Mouse (Mus musculus) stomach, embryonic 16.5 days (tissue): ENCODE results near the gene Fgd6. TPM values are rescaled to one million over a fixed set of nuclear protein-coding genes. Genes with fewer than 3 reads are reported as not detected.

Source experiments
- ATAC-seq: fragments of 200-750 bp; cut with Nextera tagmentation; 2 replicates; pipeline ENCODE4 v1.8.0; 2017; ENCODE audit warnings: moderate number of reproducible peaks, moderate TSS enrichment; ENCODE audit not compliant: insufficient read depth, low FRiP score
- H3K27ac ChIP-seq: fragments of 300-500 bp; sonication (generic); 2 replicates; pipeline ENCODE4 v1.5.1; 2014; ENCODE audit warnings: low read length
- H3K27me3 ChIP-seq: fragments of 300-500 bp; sonication (generic); 2 replicates; pipeline ENCODE4 v1.6.1; 2014; ENCODE audit warnings: low read length, control low read depth, mixed read lengths; ENCODE audit not compliant: control insufficient read depth, insufficient read depth
- H3K36me3 ChIP-seq: fragments of 300-500 bp; sonication (generic); 2 replicates; pipeline ENCODE4 v1.6.1; 2014; ENCODE audit warnings: low read length; ENCODE audit not compliant: control insufficient read depth, insufficient read depth
- H3K4me1 ChIP-seq: fragments of 300-500 bp; sonication (generic); 2 replicates; pipeline ENCODE4 v1.6.1; 2014; ENCODE audit warnings: low read length, control low read depth, mixed read lengths; ENCODE audit not compliant: control insufficient read depth, insufficient read depth
- H3K4me2 ChIP-seq: fragments of 300-500 bp; sonication (generic); 2 replicates; pipeline ENCODE4 v1.6.1; 2014; ENCODE audit warnings: low read depth, low read length, mixed read lengths
- H3K4me3 ChIP-seq: fragments of 300-500 bp; sonication (generic); replicated peaks from 2 replicates; pipeline ENCODE4 v1.5.1; 2014; ENCODE audit warnings: mild to moderate bottlenecking, low read length
- H3K9ac ChIP-seq: fragments of 300-500 bp; sonication (generic); 2 replicates; pipeline ENCODE4 v1.6.1; 2014; ENCODE audit warnings: low read length
- H3K9me3 ChIP-seq: fragments of 300-500 bp; sonication (generic); replicated peaks from 2 replicates; pipeline ENCODE4 v1.6.1; 2016; ENCODE audit warnings: low read length, control low read depth; ENCODE audit not compliant: control insufficient read depth
- WGBS: fragments of 180-500 bp; shearing (Covaris S2); extraction: QIAGEN DNeasy Blood & Tissue Kit; methylation state at CpG from one replicate; pipeline ENCODE4 v1.1.7; 2014; 5-methylcytosine and 5-hydroxymethylcytosine counted together
- polyA plus RNA-seq: library from polyadenylated mRNA; unstranded; fragments of >200 nt; fragmentation: Nextera tagmentation; extraction: Ambion mirVana; gene quantifications from 2 replicates; pipeline ENCODE4 v1.2.1, GENCODE M21; 2015

Fgd6 gene
- polyA plus RNA-seq, 1 experiment from 2014 or later, result 3.7 TPM

DNA sequence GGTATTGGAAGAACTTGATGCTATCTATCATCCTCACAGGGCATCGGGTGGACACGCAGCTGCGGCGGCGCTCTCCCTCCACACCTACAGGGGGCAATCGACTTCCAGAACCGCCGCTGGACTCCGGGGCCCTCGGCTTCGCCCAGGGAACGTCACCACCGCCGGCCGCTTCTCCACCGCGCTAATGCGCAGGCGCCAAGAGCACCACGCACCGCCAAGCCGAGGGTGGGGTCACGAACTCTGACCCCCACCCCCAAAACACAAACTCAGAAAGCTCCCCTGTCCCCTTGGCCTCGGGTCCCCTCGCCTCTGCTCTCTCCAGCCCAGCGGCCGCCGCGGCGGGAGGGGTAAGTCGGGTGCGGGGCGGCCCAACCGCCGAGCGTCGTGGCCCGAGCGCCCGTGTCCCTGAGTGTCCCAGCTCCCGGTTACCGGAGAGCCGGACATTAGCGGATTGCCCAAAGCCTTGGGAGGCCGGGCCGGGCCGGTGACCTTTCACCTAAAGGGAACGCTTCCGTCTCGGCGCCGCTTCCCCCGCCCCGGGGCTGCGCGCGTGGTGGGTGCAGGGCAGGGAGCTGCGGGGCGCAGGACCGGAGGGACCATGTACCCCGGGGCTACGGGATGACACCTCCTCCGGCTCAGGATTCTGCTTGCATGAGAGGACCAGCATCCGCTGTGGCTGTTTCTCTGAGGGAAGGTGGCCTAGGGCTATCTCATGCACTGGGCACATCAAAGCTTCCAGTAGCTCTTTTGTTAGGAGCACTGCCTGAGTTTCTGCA is 112.1 kb downstream of the Fgd6 start, which contains the start of gene Nr2c1:
Nr2c1 (plus strand) TSS at position 268 of the 776 bp plus-strand sequence.
- Histone ChIP-seq H3K27ac (peak within 1 kb of the TSS; percentile 97), H3K9ac (peak within 1 kb of the TSS; percentile 95), H3K4me3 (peak within 1 kb of the TSS; percentile 88), H3K4me1 (peaks cover 9% of the 10 kb centered on the region; the same call in 1 of the 2 replicates), H3K27me3 (no peaks in the 10 kb centered on the region), H3K36me3 (no peaks in the 10 kb centered on the region), H3K9me3 (no peaks in the 10 kb centered on the region), H3K4me2 (peak within 1 kb of the TSS; percentile 66)
- WGBS, result under 1% methylated on average over 64 of the region's 64 CpGs
- ATAC-seq, result peak; percentile 91

DNA sequence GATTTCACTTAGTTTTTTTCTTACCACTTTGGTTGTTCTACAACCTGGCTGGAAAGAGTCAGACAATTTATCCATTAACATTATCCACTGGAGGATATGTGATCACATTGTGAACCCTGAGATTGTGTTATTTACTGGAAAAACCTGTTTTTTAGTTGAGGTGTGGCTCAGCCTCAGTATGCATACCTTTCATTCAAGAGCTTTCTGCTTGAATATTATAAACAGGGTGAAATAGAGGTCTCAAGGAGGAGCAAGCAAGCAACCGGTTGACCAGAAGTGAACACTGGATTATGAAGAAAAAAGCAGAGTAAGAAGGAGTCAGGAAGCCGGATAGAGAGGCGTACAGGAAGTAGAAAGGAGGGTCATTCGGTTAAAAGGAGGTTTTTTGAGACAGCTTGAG is 115.7 kb downstream of the Fgd6 start:
- Histone ChIP-seq H3K27ac (peak overlapping the region; percentile 43; the same call in 1 of the 2 replicates), H3K9me3 (no peaks in the 10 kb centered on the region), H3K4me2 (peak overlapping the region; percentile 1; the same call in 1 of the 2 replicates), H3K4me3 (no peak overlapping the region), H3K36me3 (no peaks in the 10 kb centered on the region; the same call in 1 of the 2 replicates), H3K4me1 (peaks cover 9% of the 10 kb centered on the region; the same call in 1 of the 2 replicates), H3K27me3 (no peaks in the 10 kb centered on the region), H3K9ac (no peak overlapping the region)
- 58% methylated on average over 4 of the region's 4 CpGs for WGBS
- peak; percentile 31; the same call in 1 of the 2 replicates for ATAC-seq

DNA sequence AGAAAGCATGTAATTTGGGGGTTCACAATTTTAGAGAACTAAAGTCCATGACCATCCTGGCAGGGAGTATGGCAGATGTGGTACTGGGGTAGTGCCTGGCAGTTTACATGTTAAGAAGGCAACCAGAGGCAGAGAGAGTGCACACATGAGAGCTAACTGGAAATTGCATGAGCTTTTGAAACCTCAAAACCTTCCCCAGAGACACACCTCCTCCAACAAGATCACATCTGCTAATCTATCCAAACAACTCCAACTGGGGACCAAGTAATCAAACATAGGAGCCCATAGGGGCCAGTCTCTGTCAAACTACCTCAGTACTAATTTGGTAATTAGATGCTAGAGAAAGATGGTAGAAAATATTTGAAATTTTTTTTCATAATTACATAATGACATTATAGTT is 118.0 kb downstream of the Fgd6 start:
- Histone ChIP-seq H3K4me3 (no peak overlapping the region), H3K27ac (no peak overlapping the region), H3K4me1 (peaks cover 9% of the 10 kb centered on the region; the same call in 1 of the 2 replicates), H3K27me3 (no peaks in the 10 kb centered on the region), H3K4me2 (no peak overlapping the region), H3K9ac (no peak overlapping the region), H3K36me3 (peaks cover under 1% of the 10 kb centered on the region), H3K9me3 (no peaks in the 10 kb centered on the region)
- ATAC-seq, result no peak

DNA sequence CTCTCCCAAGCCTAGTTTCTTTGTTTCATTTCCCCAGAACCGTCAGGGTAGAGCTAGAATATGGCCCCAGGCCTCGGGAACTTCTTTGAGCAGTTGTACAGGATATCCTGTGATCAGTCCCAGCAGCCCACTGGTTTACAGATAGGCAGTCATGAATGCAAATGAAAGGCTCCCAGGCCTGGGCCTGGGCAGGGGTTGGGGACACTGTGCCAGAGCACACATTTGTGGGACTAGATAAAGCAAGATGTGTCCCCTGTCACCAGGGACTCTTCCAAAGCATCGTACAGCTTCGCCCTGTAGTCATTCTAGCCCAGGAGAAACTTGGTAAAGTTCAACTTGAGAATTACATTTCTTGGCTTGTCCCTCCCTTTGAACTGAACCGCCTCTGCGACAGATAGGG is 123.2 kb downstream of the Fgd6 start:
- ATAC-seq, result no peak
- 88% methylated on average over 6 of the region's 6 CpGs for WGBS
- Histone ChIP-seq H3K9me3 (no peaks in the 10 kb centered on the region), H3K4me1 (no peaks in the 10 kb centered on the region), H3K4me2 (no peak overlapping the region), H3K27me3 (no peaks in the 10 kb centered on the region), H3K36me3 (peaks cover 10% of the 10 kb centered on the region), H3K27ac (no peak overlapping the region), H3K4me3 (no peak overlapping the region), H3K9ac (no peak overlapping the region)

DNA sequence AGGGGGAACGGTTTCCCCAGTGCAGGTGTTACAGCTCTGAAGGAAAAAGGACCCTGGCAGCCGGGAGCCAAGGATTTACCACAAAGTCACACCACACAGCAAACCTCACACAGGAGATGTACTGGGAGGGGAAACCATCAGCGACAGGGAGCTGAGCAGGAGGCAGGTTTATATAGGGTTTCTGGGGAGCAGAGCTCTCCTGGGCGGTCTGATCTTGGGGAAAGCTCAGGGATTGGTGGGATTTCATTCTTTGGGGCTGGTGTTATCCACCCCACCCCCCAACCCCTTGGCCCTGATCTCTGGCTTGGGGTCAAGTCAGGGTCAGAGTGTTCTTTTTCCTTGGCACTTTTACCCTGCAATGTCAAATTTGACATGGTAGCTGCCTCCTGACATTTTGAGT is 123.6 kb downstream of the Fgd6 start:
- Histone ChIP-seq H3K9ac (no peak overlapping the region), H3K27me3 (no peaks in the 10 kb centered on the region), H3K4me3 (no peak overlapping the region), H3K27ac (no peak overlapping the region), H3K9me3 (no peaks in the 10 kb centered on the region), H3K4me2 (no peak overlapping the region), H3K36me3 (peaks cover 10% of the 10 kb centered on the region), H3K4me1 (no peaks in the 10 kb centered on the region)
- 93% methylated on average over 4 of the region's 4 CpGs for WGBS
- ATAC-seq, result no peak

GRCm38 (mm10) chr10:94161051-94161765 is 125.4 kb downstream of the Fgd6 start:
- 83% methylated on average over 5 of the region's 5 CpGs for WGBS
- Histone ChIP-seq H3K4me2 (no peak overlapping the region), H3K4me1 (no peaks in the 10 kb centered on the region), H3K4me3 (no peak overlapping the region), H3K9me3 (no peaks in the 10 kb centered on the region), H3K27me3 (no peaks in the 10 kb centered on the region), H3K9ac (no peak overlapping the region), H3K27ac (no peak overlapping the region), H3K36me3 (peaks cover 10% of the 10 kb centered on the region; the same call in 1 of the 2 replicates)
- ATAC-seq, result no peak

GRCm38 (mm10) chr10:94162031-94162430 is 126.2 kb downstream of the Fgd6 start:
- WGBS, result 93% methylated on average over 7 of the region's 7 CpGs

DNA sequence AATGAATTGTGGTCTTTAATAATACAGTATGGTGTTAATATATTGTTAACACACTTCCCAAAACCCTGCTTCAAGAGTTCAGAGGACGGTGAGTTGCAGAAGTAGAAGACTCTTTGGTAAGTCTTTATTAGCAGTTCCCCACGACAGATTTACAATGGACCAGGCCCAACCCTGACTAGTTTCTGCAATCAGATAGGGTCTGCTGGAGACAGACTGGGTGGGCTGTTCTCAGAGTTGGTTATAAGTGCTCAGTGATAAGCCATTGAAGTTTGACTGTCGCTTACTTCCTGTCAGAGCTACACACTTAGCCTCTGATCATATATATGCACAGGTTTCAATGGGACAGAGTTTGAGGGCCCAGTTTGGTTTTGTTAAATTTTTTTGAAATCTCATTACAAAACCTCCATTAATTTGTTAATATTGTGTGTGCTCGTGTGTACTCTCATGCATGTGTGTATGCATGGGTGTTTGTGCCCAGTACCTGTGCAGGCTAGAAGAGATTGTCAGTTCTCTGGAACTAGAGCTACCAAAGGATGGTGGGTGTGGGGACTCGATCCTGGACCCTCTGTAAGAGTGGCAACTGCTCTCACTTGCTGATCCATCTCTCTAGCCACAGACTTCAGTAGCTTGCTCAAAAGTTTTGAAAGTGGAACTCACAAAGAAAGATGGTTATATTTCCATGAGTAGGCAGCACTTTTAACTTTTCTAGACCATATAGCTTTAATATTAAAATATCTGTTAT is 128.5 kb downstream of the Fgd6 start:
- Histone ChIP-seq H3K9me3 (no peaks in the 10 kb centered on the region), H3K27ac (no peak overlapping the region), H3K4me2 (no peak overlapping the region), H3K36me3 (peaks cover 26% of the 10 kb centered on the region; the same call in 1 of the 2 replicates), H3K9ac (no peak overlapping the region), H3K27me3 (no peaks in the 10 kb centered on the region), H3K4me1 (no peaks in the 10 kb centered on the region), H3K4me3 (no peak overlapping the region)
- whole genome bisulfite sequencing, result 87% methylated on average over 5 of the region's 5 CpGs
- ATAC-seq, result no peak

More at GRCm38 (mm10) chr10:94162031-94162430, 126.2 kb downstream of the Fgd6 start:
- Histone ChIP-seq H3K4me2 (no peak overlapping the region), H3K9ac (no peak overlapping the region), H3K27ac (no peak overlapping the region), H3K36me3 (peaks cover 12% of the 10 kb centered on the region; the same call in 1 of the 2 replicates), H3K4me1 (no peaks in the 10 kb centered on the region), H3K27me3 (no peaks in the 10 kb centered on the region), H3K4me3 (no peak overlapping the region), H3K9me3 (no peaks in the 10 kb centered on the region)
- no peak for ATAC-seq
